Mouse (Mus musculus) small intestine, adult 2 months (tissue): ENCODE data around the gene Mettl7a1. TPM values are rescaled to one million over a fixed set of nuclear protein-coding genes. Genes with fewer than 3 reads are reported as not detected.
"Not testable (repeated sequence)": the region's sequence is repeated elsewhere in the genome, so short reads cannot be mapped to it uniquely, and the experiment has no call there.

Experiments used
- H3K27ac ChIP-seq: fragments of 200-500 bp; 2 replicates; pipeline ENCODE4 v1.5.1; 2012; ENCODE audit warnings: low read depth, low read length, control low read depth, inconsistent platforms; ENCODE audit not compliant: insufficient read depth
- H3K27me3 ChIP-seq: fragments of 200-500 bp; 2 replicates; pipeline ENCODE4 v1.6.1; 2012; ENCODE audit warnings: mild to moderate bottlenecking, moderate library complexity, low read length, inconsistent platforms; ENCODE audit not compliant: control insufficient read depth, insufficient read depth
- H3K36me3 ChIP-seq: fragments of 200-500 bp; 2 replicates; pipeline ENCODE4 v1.6.1; 2012; ENCODE audit warnings: mild to moderate bottlenecking, low read length, control low read depth, inconsistent platforms; ENCODE audit not compliant: control insufficient read depth, insufficient read depth
- H3K4me1 ChIP-seq: fragments of 200-500 bp; 2 replicates; pipeline ENCODE4 v1.6.1; 2012; ENCODE audit warnings: low read length, inconsistent platforms, mixed read lengths; ENCODE audit not compliant: control insufficient read depth, insufficient read depth, insufficient read length
- H3K4me3 ChIP-seq: fragments of 200-500 bp; 2 replicates; pipeline ENCODE4 v1.5.1; 2012; ENCODE audit warnings: low read depth, mild to moderate bottlenecking, control low read depth, inconsistent platforms, low read length, moderate library complexity
- CTCF ChIP-seq: fragments of 200-500 bp; IDR thresholded peaks from 2 replicates; pipeline ENCODE4 v1.5.1; 2012; ENCODE audit warnings: low read depth, mild to moderate bottlenecking, control low read depth, inconsistent platforms, low read length, moderate library complexity, mixed read lengths; ENCODE audit not compliant: insufficient replicate concordance, insufficient read length; ENCODE audit errors: extremely low read depth
- POLR2A ChIP-seq: fragments of 200-500 bp; IDR thresholded peaks from 2 replicates; pipeline ENCODE4 v1.6.1; 2012; ENCODE audit warnings: low read depth, mild to moderate bottlenecking, control low read depth, inconsistent platforms, low read length, moderate library complexity
- WGBS: fragments of 180-500 bp; shearing (Covaris S2); methylation state at CpG from one replicate; pipeline ENCODE4 v1.1.7; 2018; 5-methylcytosine and 5-hydroxymethylcytosine counted together
- polyA plus RNA-seq: library from polyadenylated mRNA; depleted of rRNA; stranded (reverse); fragments of >200 nt; gene quantifications from 2 replicates; pipeline ENCODE4 v1.2.3, GENCODE M21; 2012

The Mettl7a1 gene
- polyA plus RNA-seq, 1 experiment: 16.4 TPM

GRCm38 (mm10) chr15:100320295-100320905 is 16.5 kb downstream of the Mettl7a1 start:
- no peaks in the 10 kb centered on the region for H3K27me3 ChIP-seq
- no peak for TF ChIP-seq CTCF
- no peak for TF ChIP-seq POLR2A
- no peaks in the 10 kb centered on the region for H3K4me1 ChIP-seq
- H3K4me3 ChIP-seq: no peak overlapping the region
- no peaks in the 10 kb centered on the region for H3K36me3 ChIP-seq
- H3K27ac ChIP-seq: peak overlapping the region; percentile 36; the same call in 1 of the 2 replicates
- 67% methylated on average over 9 of the region's 9 CpGs for WGBS

- TF ChIP-seq CTCF (peak; percentile 29; the same call in 1 of the 2 replicates), POLR2A (no peak)
- H3K4me3 ChIP-seq: no peak overlapping the region
- no peak overlapping the region for H3K27ac ChIP-seq
- no peaks in the 10 kb centered on the region for H3K4me1 ChIP-seq
- H3K27me3 ChIP-seq: no peaks in the 10 kb centered on the region
- 43% methylated on average over 5 of the region's 5 CpGs for WGBS
- no peaks in the 10 kb centered on the region for H3K36me3 ChIP-seq
Observed at GRCm38 (mm10) chr15:100321134-100321533, 17.2 kb downstream of the Mettl7a1 start.

DNA sequence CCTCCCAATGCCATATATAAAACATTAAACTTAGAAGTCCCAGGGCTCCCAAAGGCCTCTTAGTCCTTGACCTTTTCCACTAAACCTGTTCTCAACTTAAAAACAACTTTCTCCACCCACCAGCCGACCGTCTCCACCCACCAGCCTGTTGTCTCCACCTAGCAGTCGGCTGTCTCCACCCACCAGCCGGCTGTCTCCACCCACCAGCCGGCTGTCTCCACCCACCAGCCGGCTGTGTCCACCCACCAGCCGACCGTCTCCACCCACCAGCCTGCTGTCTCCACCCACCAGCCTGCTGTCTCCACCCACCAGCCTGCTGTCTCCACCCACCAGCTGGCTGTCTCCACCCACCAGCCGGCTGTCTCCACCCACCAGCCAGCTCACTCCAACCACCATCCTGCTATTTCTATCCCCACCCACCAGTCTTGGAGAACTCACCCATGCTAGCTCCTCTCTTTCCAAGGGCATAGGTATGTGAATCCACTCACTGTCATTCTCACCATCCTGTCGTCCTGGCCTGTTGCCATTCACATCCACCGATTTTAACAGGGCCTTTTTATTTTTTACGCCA is 20.2 kb downstream of the Mettl7a1 start:
- Histone ChIP-seq H3K27ac (no peak overlapping the region), H3K4me3 (no peak overlapping the region), H3K36me3 (no peaks in the 10 kb centered on the region), H3K27me3 (no peaks in the 10 kb centered on the region), H3K4me1 (no peaks in the 10 kb centered on the region)
- WGBS: 67% methylated on average over 12 of the region's 12 CpGs
- TF ChIP-seq CTCF (no peak), POLR2A (no peak)

DNA sequence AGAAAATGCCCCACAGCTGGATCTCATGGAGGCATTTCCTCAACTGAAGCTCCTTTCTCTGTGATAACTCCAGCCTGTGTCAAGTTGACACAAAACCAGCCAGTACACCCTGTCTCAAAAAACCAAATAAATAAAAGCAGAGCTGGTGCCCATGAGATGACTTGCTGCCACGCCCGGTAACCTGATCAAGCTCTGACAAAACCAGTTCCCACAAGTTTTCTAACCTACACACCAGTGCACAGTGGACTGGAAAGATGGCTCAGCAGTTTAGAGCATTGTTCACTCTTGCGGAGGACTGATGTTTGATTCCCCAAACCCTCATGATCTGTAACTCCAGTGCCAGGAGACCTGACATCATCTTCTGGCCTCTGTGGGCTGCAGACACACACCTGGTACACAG is 21.3 kb downstream of the Mettl7a1 start:
- H3K4me1 ChIP-seq: no peaks in the 10 kb centered on the region
- no peaks in the 10 kb centered on the region for H3K27me3 ChIP-seq
- WGBS: 82% methylated on average over 3 of the region's 3 CpGs
- H3K4me3 ChIP-seq: no peak overlapping the region
- H3K27ac ChIP-seq: no peak overlapping the region
- no peak for TF ChIP-seq POLR2A
- no peak for TF ChIP-seq CTCF
- no peaks in the 10 kb centered on the region for H3K36me3 ChIP-seq

GRCm38 (mm10) chr15:100328089-100328488 is 24.1 kb downstream of the Mettl7a1 start:
- H3K36me3 ChIP-seq, H3K4me1 ChIP-seq, H3K27ac ChIP-seq, H3K27me3 ChIP-seq, H3K4me3 ChIP-seq: not testable (repeated sequence)
- 79% methylated on average over 4 of the region's 4 CpGs for WGBS

DNA sequence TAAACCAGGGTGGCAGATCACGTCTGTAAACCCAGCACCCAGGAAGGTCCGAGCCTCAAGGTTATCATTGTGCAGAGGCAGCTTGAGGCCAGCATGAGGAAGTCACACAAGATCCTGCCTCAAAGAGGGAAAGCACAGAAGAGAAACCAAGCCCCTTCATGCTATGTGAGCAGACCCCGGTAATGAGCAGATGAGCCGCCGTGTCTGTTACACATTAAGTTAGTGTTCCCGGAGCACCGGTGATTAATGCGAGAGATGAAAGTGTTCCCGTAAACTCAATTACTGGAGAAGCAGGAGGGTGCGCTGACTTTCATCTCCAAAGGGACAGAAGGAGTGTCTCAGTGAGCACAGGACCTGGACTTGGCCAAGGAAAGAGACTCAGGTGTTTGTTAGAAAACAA is 25.4 kb downstream of the Mettl7a1 start:
- WGBS: 78% methylated on average over 10 of the region's 10 CpGs
- H3K36me3 ChIP-seq, H3K27ac ChIP-seq, H3K27me3 ChIP-seq, H3K4me3 ChIP-seq, H3K4me1 ChIP-seq: not testable (repeated sequence)

- no peak overlapping the region for H3K4me3 ChIP-seq
- H3K27me3 ChIP-seq: no peaks in the 10 kb centered on the region
- H3K27ac ChIP-seq: no peak overlapping the region
- H3K4me1 ChIP-seq: no peaks in the 10 kb centered on the region
- H3K36me3 ChIP-seq: no peaks in the 10 kb centered on the region
- TF ChIP-seq POLR2A: no peak
- TF ChIP-seq CTCF: no peak
- 63% methylated on average over 7 of the region's 7 CpGs for WGBS
Observed at GRCm38 (mm10) chr15:100330739-100331138, 26.8 kb downstream of the Mettl7a1 start.

DNA sequence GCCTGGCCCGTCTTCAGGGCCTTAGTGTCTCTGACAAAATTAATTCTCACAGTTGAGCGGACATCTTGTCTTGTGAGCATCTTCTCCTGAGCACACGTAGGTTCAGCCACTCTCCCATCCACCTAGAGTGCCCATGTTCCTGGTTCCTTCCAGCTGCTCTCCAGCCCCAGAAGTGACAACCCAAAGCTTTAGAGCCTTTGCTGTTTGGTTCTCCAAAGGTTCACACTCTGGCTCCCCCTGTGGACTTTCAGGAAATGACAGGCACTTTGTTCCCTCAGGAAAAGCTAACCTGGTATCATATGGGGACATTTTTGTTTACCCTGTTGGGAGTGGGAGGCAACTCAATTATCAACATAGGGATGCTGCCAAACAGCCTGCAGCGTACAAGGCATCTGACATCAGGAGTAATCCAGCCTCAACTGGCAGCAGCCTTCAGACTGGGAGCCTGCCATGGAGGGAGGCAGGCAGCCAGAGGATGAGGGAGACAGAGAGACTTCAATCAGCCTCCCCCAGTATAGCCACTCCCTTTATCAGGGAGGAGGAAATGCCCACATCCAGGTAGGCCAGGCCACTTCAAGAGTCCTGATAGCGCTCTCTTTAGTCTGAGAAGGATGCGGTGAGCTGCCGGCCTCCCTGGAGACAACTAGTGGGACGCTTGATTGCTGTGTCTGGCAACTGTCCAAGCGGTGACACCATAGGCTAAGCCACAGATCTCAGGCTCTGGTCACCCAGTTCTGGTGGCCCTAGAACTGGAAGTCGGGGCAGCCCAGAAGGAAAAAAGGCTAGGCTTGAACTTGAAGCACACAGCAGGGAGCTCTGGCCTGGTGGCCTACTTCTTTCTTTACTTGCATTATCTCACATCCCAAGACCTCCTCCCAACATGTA is 28.4 kb downstream of the Mettl7a1 start:
- not testable (repeated sequence) for H3K4me1 ChIP-seq, H3K36me3 ChIP-seq, H3K4me3 ChIP-seq, H3K27ac ChIP-seq, H3K27me3 ChIP-seq
- 50% methylated on average over 3 of the region's 10 CpGs for WGBS
